Mouse (Mus musculus): ENCODE measurements around the gene E2f8. TPM values are rescaled to one million over a fixed set of nuclear protein-coding genes. Genes with fewer than 3 reads are reported as not detected.

The E2f8 gene
- polyA plus RNA-seq, 1 experiment from 2014 or later = 19.1 TPM

DNA sequence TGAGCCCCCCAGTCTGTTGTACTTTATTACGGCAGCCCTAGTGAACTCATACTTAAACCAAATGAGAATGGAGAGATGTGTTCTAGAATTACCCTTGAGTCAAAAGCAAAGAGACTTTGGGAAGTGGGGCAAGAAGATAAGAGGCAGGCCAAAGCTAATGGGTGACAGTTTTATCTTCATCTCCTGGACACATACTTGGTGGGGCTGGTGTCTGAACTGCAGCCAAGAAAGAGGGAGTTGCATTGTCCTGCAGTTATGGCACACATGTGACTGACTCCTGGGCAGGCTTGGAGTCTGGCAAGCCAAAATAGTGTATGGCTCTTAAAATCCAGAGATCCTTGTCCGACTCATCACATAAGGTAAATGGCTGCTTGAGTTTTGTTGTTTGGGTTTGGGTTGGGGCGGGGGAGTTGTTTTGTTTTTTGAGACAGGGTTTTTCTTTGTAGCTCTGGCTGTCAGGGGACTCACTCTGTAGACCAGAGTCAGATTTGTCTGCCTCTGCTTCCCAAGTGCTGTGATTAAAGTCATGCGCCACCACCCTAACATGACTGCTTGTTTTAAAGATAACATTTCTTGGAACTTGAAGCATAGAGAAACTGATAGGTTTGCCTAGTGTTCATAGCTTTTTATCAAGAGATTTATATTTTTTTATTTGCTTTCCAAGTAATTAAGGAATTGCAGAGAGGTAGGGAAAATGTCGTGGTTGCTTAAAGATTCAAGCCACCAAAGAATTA lies 52.1 kb downstream of the E2f8 start:
- H3K36me3 ChIP-seq (replicated peaks) = peaks cover 36% of the 10 kb centered on the region
- 0 out of 2 replicates have a peak, but pooled peaks cover 5% of the 10 kb centered on the region for H3K27me3 ChIP-seq
- no peak overlapping the region for H3K9ac ChIP-seq
- ATAC-seq (ENCODE audit: low FRiP score) = no peak
- no peak overlapping the region for H3K4me2 ChIP-seq
- H3K4me3 ChIP-seq (replicated peaks) = no peak overlapping the region
- no peaks in the 10 kb centered on the region for H3K9me3 ChIP-seq
- 82% methylated on average over 5 of the region's 5 CpGs for WGBS
- H3K4me1 ChIP-seq = no peaks in the 10 kb centered on the region
- no peak overlapping the region for H3K27ac ChIP-seq

DNA sequence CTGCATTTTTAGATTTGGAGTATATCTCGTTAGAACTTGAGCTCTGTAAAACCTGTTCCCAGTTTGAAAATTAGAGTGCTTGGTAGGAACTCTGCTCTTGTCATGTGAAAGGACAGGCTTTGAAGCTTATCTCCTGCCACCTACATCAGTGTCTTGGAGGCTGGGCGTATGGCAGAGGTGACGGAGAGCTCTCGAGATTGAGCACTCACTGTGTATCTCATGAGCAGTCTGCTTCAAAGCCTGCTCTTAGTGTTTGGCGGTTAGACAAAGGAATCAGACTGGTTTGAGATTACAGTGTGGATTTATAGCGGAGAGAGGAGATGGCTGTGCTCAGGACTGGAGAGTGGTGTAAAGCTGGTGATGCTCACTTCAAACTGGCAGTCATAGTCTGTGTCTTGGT lies 56.2 kb downstream of the E2f8 start:
- H3K27me3 ChIP-seq = no peaks in the 10 kb centered on the region
- H3K4me3 ChIP-seq (replicated peaks) = no peak overlapping the region
- H3K27ac ChIP-seq = no peak overlapping the region
- WGBS = 93% methylated on average over 6 of the region's 6 CpGs
- H3K9me3 ChIP-seq = no peaks in the 10 kb centered on the region
- H3K4me2 ChIP-seq = no peak overlapping the region
- no peak overlapping the region for H3K9ac ChIP-seq
- peaks cover 63% of the 10 kb centered on the region for H3K36me3 ChIP-seq (replicated peaks)
- H3K4me1 ChIP-seq = peaks cover 6% of the 10 kb centered on the region; the same call in 1 of the 2 replicates
- no peak for ATAC-seq (ENCODE audit: low FRiP score)

DNA sequence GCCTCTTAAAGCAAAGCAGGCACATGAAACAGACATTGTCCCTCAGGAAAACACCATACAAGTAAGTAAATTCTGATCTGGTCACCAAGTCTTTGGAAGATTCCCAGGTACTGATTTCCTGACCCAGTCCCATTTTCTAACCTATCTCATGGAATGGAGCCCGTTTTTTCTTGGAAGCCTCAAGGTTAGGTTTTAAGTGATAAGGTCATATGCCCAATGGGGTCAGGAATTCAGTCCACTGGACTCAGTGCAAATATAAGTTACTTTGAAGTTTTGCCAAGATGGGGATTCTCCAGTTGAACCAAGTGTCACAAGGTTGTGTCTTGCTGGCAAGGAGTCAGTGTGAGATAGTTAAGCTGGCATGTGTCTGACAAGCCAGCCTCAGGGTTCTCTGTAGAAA lies 56.7 kb downstream of the E2f8 start:
- H3K9me3 ChIP-seq = no peaks in the 10 kb centered on the region
- H3K9ac ChIP-seq = no peak overlapping the region
- no peak overlapping the region for H3K4me3 ChIP-seq (replicated peaks)
- no peak overlapping the region for H3K27ac ChIP-seq
- H3K4me1 ChIP-seq = peaks cover 6% of the 10 kb centered on the region; the same call in 1 of the 2 replicates
- H3K36me3 ChIP-seq (replicated peaks) = peaks cover 68% of the 10 kb centered on the region
- WGBS = 88% methylated on average over 1 of the region's 1 CpGs
- no peak for ATAC-seq (ENCODE audit: low FRiP score)
- no peak overlapping the region for H3K4me2 ChIP-seq
- H3K27me3 ChIP-seq = no peaks in the 10 kb centered on the region

DNA sequence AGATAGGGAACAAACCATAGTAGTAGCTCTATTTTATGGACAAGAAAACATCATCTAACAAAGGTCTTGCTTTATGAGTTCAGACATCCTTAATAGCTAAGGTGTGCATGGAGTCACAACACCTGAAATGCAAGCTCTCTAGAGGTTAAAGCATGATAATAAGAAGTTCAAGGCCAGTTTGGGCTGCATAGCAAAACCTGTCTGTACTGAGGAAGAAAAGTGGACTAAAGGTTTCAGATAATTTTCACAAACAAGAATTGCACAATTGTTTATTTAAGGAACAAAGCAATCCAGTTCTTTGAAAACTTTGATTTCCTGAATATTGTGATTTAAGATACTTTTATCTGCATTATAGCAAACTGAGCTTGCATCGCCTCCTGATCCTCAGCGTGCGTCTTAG lies 57.8 kb downstream of the E2f8 start:
- Histone ChIP-seq H3K4me1 (peaks cover 6% of the 10 kb centered on the region; the same call in 1 of the 2 replicates), H3K36me3 (replicated peaks) (peaks cover 79% of the 10 kb centered on the region), H3K4me2 (no peak overlapping the region), H3K4me3 (replicated peaks) (no peak overlapping the region), H3K27me3 (no peaks in the 10 kb centered on the region), H3K27ac (no peak overlapping the region), H3K9ac (no peak overlapping the region), H3K9me3 (no peaks in the 10 kb centered on the region)
- no peak for ATAC-seq (ENCODE audit: low FRiP score)
- WGBS = 95% methylated on average over 3 of the region's 3 CpGs

DNA sequence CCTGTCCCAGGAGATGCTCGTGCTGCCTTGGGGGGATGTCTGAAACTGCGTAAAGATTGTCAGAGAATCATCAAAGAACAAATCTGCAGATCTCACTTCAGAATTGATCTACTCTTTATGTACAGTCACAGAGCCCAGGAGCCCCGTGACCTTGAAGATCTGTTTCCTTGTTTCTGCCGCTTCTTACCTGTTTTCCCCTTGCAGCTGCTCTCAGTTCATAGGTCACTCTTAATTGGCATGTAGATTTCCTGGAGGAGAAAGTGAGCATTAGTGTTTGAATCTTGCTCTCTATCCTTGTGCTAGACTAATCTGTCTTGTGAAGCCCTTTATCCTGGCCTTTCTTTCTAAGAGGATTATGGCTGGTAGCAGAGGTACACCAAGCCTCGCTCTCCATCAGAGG lies 59.7 kb downstream of the E2f8 start:
- Histone ChIP-seq H3K4me3 (replicated peaks) (no peak overlapping the region), H3K27me3 (no peaks in the 10 kb centered on the region), H3K9ac (no peak overlapping the region), H3K4me1 (peaks cover 6% of the 10 kb centered on the region; the same call in 1 of the 2 replicates), H3K9me3 (no peaks in the 10 kb centered on the region), H3K36me3 (replicated peaks) (peaks cover 79% of the 10 kb centered on the region), H3K27ac (no peak overlapping the region), H3K4me2 (no peak overlapping the region)
- WGBS = 65% methylated on average over 5 of the region's 5 CpGs
- ATAC-seq (ENCODE audit: low FRiP score) = no peak

Other genes with a start within 250 kb of the E2f8 start
- not detected in 2 replicates for gene Mrgprb3, start 237.8 kb downstream of the E2f8 start, polyA plus RNA-seq (2016; fragmentation: Nextera tagmentation; extraction: Ambion mirVana)
- gene Zdhhc13, start 92.6 kb downstream of the E2f8 start, polyA plus RNA-seq (2016; fragmentation: Nextera tagmentation; extraction: Ambion mirVana) = 38.9 and 39.5 TPM in 2 replicates
- 0.37 and 0.38 TPM in 2 replicates for gene Csrp3, start 33.6 kb downstream of the E2f8 start, polyA plus RNA-seq (2016; fragmentation: Nextera tagmentation; extraction: Ambion mirVana)
- 8.1 and 10.9 TPM in 2 replicates for gene Nav2, start 27.1 kb upstream of the E2f8 start, polyA plus RNA-seq (2016; fragmentation: Nextera tagmentation; extraction: Ambion mirVana)